Mouse (Mus musculus): Measurements from ENCODE around the gene Uqcrc2. TPM values are rescaled to one million over a fixed set of nuclear protein-coding genes. Genes with fewer than 3 reads are reported as not detected.

The Uqcrc2 gene
- polyA plus RNA-seq, 1 experiment from 2014 or later = 190 TPM

DNA sequence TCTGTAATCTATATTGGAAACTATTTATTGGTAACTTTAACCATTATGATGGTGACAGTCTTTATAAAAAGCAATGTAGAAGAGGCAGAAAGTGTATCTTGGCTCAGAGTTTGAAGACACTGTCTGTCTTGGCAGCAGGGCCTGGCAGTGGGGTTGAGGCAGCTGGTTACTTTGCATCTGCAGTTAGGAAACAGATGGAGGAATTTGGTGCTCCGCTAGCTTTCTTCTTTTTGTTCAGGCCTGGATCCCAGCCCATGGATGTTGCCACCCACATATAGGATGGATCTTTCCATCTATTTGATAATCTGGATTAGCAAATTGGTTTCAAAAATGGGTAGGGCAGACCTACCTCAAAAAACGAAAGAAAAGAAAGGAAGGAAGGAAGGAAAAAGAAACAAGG, 12.9 kb downstream of the Uqcrc2 start:
- H3K27ac ChIP-seq = no peak overlapping the region
- H3K4me1 ChIP-seq = no peaks in the 10 kb centered on the region
- H3K9ac ChIP-seq = no peak overlapping the region
- ATAC-seq (ENCODE audit: insufficient number of reproducible peaks, insufficient read depth, low FRiP score, low TSS enrichment, low read depth) = no peak
- no peaks in the 10 kb centered on the region for H3K9me3 ChIP-seq
- H3K27me3 ChIP-seq = no peaks in the 10 kb centered on the region
- no peak overlapping the region for H3K4me3 ChIP-seq
- WGBS = 86% methylated on average over 2 of the region's 2 CpGs
- H3K36me3 ChIP-seq = peaks cover 90% of the 10 kb centered on the region
- no peak overlapping the region for H3K4me2 ChIP-seq

GRCm38 (mm10) chr7:120662079-120662478, 27.1 kb downstream of the Uqcrc2 start:
- H3K4me2 ChIP-seq = no peak overlapping the region
- H3K36me3 ChIP-seq = peaks cover 32% of the 10 kb centered on the region
- no peaks in the 10 kb centered on the region for H3K27me3 ChIP-seq
- ATAC-seq (ENCODE audit: insufficient number of reproducible peaks, insufficient read depth, low FRiP score, low TSS enrichment, low read depth) = no peak
- no peak overlapping the region for H3K27ac ChIP-seq
- no peak overlapping the region for H3K4me3 ChIP-seq
- H3K9me3 ChIP-seq = no peaks in the 10 kb centered on the region
- H3K4me1 ChIP-seq = no peaks in the 10 kb centered on the region
- WGBS = 95% methylated on average over 4 of the region's 4 CpGs
- H3K9ac ChIP-seq = no peak overlapping the region

DNA sequence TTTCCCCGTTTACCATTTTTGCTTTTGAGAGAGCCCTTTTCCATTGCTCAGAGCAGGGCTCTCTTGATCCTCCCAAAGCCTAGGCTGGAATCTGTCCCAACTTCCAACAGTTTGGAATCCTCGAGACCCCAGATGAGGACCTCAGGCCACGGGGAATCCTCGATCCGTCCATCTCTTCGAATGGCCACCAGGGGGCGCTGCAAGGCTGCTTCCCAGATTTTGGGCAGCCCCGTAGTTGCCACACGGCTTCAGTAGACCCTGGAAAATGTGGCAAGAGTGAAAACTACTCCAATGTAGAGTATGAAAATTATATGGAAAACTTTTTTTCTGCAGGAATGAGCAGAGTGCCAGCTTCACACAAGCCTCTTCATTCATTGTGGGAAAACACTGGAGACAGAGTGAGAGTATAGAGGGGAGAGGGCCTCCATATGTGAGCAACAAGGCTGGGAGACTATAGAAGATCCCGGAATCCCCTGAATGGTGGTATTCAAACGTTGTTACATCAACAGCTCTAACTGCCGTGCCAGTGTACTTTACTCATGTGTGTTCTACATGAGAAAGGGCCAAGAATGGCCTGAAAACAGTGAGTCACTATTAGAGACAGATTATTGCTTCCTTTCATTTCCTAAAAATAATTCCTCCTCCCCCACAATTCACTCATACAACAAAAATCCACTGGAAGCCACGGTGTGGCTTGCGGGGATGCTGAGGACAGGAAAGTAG, 35.3 kb downstream of the Uqcrc2 start, which contains the start of gene Pdzd9:
Pdzd9 (minus strand) TSS at position 191 of the 723 bp plus-strand sequence.
- Histone ChIP-seq H3K27ac (no peak within 1 kb of the TSS), H3K9me3 (no peaks in the 10 kb centered on the region), H3K36me3 (no peaks in the 10 kb centered on the region), H3K4me1 (no peaks in the 10 kb centered on the region), H3K9ac (no peak within 1 kb of the TSS), H3K27me3 (no peaks in the 10 kb centered on the region), H3K4me2 (no peak within 1 kb of the TSS), H3K4me3 (no peak within 1 kb of the TSS)
- no peak for ATAC-seq (ENCODE audit: insufficient number of reproducible peaks, insufficient read depth, low FRiP score, low TSS enrichment, low read depth)
- 23% methylated on average over 14 of the region's 14 CpGs for WGBS

DNA sequence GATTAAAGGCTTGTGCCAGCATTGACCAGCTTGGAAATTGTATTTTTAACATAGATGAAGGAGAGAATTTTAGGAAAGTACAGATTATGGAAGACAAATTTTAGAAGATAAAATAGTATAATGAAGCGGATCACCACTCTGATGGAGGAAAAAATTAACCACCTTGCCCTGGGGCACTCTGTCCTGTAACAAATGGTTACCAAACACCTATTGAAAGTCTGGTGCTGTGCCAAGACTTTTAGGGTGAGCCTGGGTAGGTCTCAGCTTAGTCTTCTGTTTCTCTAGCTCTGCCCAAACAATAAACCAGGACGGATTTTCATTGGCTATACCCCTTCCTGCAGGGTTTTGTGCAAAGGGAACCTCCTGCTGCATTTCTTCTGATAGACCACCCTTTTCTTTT, 36.3 kb downstream of the Uqcrc2 start:
- no peak for ATAC-seq (ENCODE audit: insufficient number of reproducible peaks, insufficient read depth, low FRiP score, low TSS enrichment, low read depth)
- 70% methylated on average over 2 of the region's 2 CpGs for WGBS
- Histone ChIP-seq H3K4me3 (no peak overlapping the region), H3K4me1 (peaks cover under 1% of the 10 kb centered on the region; the same call in 1 of the 2 replicates), H3K27ac (no peak overlapping the region), H3K9me3 (no peaks in the 10 kb centered on the region), H3K27me3 (no peaks in the 10 kb centered on the region), H3K9ac (no peak overlapping the region), H3K36me3 (no peaks in the 10 kb centered on the region), H3K4me2 (no peak overlapping the region)

- H3K27me3 ChIP-seq = no peaks in the 10 kb centered on the region
- under 1% methylated on average over 39 of the region's 44 CpGs for WGBS
- H3K9me3 ChIP-seq = no peaks in the 10 kb centered on the region
- ATAC-seq (ENCODE audit: insufficient number of reproducible peaks, insufficient read depth, low FRiP score, low TSS enrichment, low read depth) = peak; percentile 85
- H3K27ac ChIP-seq = peak within 1 kb of the TSS; percentile 55
- peak within 1 kb of the TSS; percentile 93 for H3K9ac ChIP-seq
- no peaks in the 10 kb centered on the region for H3K36me3 ChIP-seq
- H3K4me2 ChIP-seq = peak within 1 kb of the TSS; percentile 79
- peaks cover 27% of the 10 kb centered on the region for H3K4me1 ChIP-seq
- H3K4me3 ChIP-seq = peak within 1 kb of the TSS; percentile 89
These were observed 42.1 kb downstream of the Uqcrc2 start, which contains the start of gene Mosmo for GRCm38 (mm10) chr7:120677001-120677643. TSS of gene Mosmo (plus strand) at chr7:120677618.

- Histone ChIP-seq H3K9ac (peak overlapping the region; percentile 93), H3K27me3 (no peaks in the 10 kb centered on the region), H3K4me3 (peak overlapping the region; percentile 89), H3K4me1 (peaks cover 27% of the 10 kb centered on the region), H3K36me3 (no peaks in the 10 kb centered on the region), H3K4me2 (peak overlapping the region; percentile 79), H3K27ac (peak overlapping the region; percentile 55; the same call in 1 of the 2 replicates), H3K9me3 (no peaks in the 10 kb centered on the region)
- WGBS = 2% methylated on average over 41 of the region's 42 CpGs
- no peak for ATAC-seq (ENCODE audit: insufficient number of reproducible peaks, insufficient read depth, low FRiP score, low TSS enrichment, low read depth)
These were observed 43.0 kb downstream of the Uqcrc2 start for GRCm38 (mm10) chr7:120677764-120678531.

DNA sequence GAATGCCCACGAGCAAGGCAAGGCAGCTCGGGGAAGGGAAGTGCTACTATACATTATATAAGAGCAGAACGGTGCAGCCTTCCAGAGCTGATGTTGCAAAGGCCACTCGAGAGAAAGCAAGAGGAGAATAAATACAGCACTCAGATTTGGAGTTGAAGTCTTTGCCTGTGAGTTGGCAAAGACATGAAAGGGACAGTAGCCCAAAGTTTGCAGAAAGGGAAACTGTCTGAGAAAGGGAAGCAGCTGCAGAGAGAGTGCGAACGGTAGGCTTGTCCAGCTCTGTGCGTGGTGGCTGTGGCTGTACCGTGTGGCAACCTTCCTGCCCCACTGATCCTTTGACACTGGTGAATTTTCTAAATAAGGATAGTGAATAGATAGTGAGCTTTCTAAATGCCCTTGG, 44.0 kb downstream of the Uqcrc2 start:
- peaks cover 27% of the 10 kb centered on the region for H3K4me1 ChIP-seq
- H3K36me3 ChIP-seq = no peaks in the 10 kb centered on the region
- H3K4me3 ChIP-seq = peak overlapping the region; percentile 89
- peak overlapping the region; percentile 79 for H3K4me2 ChIP-seq
- WGBS = 54% methylated on average over 8 of the region's 8 CpGs
- no peaks in the 10 kb centered on the region for H3K27me3 ChIP-seq
- no peaks in the 10 kb centered on the region for H3K9me3 ChIP-seq
- H3K9ac ChIP-seq = peak overlapping the region; percentile 93
- no peak for ATAC-seq (ENCODE audit: insufficient number of reproducible peaks, insufficient read depth, low FRiP score, low TSS enrichment, low read depth)
- no peak overlapping the region for H3K27ac ChIP-seq

DNA sequence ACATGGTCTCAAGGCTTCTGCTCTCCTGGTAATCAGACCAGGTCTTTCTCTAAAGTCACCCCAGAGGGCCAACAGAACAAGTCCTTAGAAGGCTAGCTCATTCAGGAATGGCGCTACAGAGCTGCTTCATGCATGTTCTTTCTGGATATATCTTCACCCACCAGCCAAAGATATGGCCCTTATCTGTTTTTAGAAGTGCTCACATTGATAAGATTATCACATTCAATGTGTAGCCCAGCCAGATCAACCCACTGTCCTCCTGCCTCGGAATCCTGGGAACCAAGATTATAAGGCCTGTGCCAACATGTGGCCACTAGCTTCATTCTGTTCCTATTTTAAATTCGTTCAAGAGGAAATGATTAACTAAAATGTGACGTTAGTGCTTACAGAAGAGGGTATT, 47.0 kb downstream of the Uqcrc2 start:
- no peaks in the 10 kb centered on the region for H3K27me3 ChIP-seq
- H3K4me2 ChIP-seq = no peak overlapping the region
- H3K4me3 ChIP-seq = no peak overlapping the region
- H3K27ac ChIP-seq = no peak overlapping the region
- H3K9me3 ChIP-seq = no peaks in the 10 kb centered on the region
- H3K4me1 ChIP-seq = peaks cover 30% of the 10 kb centered on the region
- no peak overlapping the region for H3K9ac ChIP-seq
- 75% methylated on average over 4 of the region's 4 CpGs for WGBS
- ATAC-seq (ENCODE audit: insufficient number of reproducible peaks, insufficient read depth, low FRiP score, low TSS enrichment, low read depth) = no peak
- H3K36me3 ChIP-seq = no peaks in the 10 kb centered on the region

- H3K4me3 ChIP-seq = no peak overlapping the region
- no peaks in the 10 kb centered on the region for H3K9me3 ChIP-seq
- no peaks in the 10 kb centered on the region for H3K36me3 ChIP-seq
- no peak for ATAC-seq (ENCODE audit: insufficient number of reproducible peaks, insufficient read depth, low FRiP score, low TSS enrichment, low read depth)
- H3K27me3 ChIP-seq = no peaks in the 10 kb centered on the region
- H3K4me1 ChIP-seq = peaks cover 21% of the 10 kb centered on the region; the same call in 1 of the 2 replicates
- H3K4me2 ChIP-seq = no peak overlapping the region
- 47% methylated on average over 2 of the region's 2 CpGs for WGBS
- no peak overlapping the region for H3K27ac ChIP-seq
- no peak overlapping the region for H3K9ac ChIP-seq
These were observed 49.8 kb downstream of the Uqcrc2 start for GRCm38 (mm10) chr7:120684731-120685161.

DNA sequence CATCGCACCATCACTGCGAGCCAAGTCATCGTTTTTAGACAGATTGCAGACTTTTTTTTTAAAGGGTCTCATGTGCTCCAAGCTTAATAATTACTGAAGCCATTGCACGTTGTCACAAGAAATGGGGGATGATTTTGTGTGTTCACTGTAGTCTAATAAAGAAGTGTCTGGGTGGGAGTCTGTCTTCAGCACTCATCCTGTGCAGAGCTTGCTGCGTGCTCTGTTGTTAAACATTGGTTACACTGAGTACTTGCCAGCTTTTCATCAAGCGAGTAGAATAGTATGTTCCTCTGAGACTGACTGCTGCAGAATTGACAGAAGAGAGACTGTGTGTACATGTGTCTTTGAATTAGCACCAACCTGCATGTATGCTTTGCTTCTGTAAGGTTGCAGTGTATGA, 50.3 kb downstream of the Uqcrc2 start:
- H3K4me3 ChIP-seq = no peak overlapping the region
- no peak overlapping the region for H3K4me2 ChIP-seq
- H3K36me3 ChIP-seq = no peaks in the 10 kb centered on the region
- H3K4me1 ChIP-seq = peaks cover 18% of the 10 kb centered on the region; the same call in 1 of the 2 replicates
- no peaks in the 10 kb centered on the region for H3K9me3 ChIP-seq
- no peaks in the 10 kb centered on the region for H3K27me3 ChIP-seq
- 80% methylated on average over 6 of the region's 6 CpGs for WGBS
- H3K27ac ChIP-seq = no peak overlapping the region
- H3K9ac ChIP-seq = no peak overlapping the region
- ATAC-seq (ENCODE audit: insufficient number of reproducible peaks, insufficient read depth, low FRiP score, low TSS enrichment, low read depth) = no peak

DNA sequence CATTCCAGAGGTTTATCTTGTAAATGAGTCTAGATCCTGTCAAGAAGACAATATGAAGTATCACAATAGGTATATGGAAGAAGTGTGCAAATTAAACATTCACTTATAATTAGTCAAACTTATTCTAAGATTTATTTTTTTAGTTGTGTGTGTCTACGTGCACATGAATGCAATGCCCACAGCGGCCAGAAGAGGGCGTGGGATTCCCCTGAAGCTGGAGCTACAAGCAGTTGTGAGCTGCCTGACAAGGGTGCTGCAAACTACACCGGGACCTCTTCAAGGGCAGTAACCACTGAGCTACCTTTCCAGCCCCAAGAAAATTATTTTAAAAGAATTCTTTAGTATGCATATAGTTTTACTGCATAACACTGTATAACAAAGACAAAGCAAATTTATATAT, 55.7 kb downstream of the Uqcrc2 start:
- Histone ChIP-seq H3K4me1 (peaks cover 8% of the 10 kb centered on the region; the same call in 1 of the 2 replicates), H3K4me3 (no peak overlapping the region), H3K27ac (no peak overlapping the region), H3K9ac (no peak overlapping the region), H3K4me2 (no peak overlapping the region), H3K36me3 (peaks cover 12% of the 10 kb centered on the region), H3K9me3 (no peaks in the 10 kb centered on the region), H3K27me3 (no peaks in the 10 kb centered on the region)
- WGBS = 73% methylated on average over 4 of the region's 4 CpGs
- no peak for ATAC-seq (ENCODE audit: insufficient number of reproducible peaks, insufficient read depth, low FRiP score, low TSS enrichment, low read depth)

All from embryonic facial prominence, embryonic 13.5 days (tissue).